Mouse (Mus musculus): ENCODE results near the gene Nfkbie. TPM values are rescaled to one million over a fixed set of nuclear protein-coding genes. Genes with fewer than 3 reads are reported as not detected.
A peak's percentile ranks its signal among the peaks of the same experiment; 100 is the strongest.

The Nfkbie gene
- polyA plus RNA-seq, 1 experiment from 2014 or later = 3.5 TPM

DNA sequence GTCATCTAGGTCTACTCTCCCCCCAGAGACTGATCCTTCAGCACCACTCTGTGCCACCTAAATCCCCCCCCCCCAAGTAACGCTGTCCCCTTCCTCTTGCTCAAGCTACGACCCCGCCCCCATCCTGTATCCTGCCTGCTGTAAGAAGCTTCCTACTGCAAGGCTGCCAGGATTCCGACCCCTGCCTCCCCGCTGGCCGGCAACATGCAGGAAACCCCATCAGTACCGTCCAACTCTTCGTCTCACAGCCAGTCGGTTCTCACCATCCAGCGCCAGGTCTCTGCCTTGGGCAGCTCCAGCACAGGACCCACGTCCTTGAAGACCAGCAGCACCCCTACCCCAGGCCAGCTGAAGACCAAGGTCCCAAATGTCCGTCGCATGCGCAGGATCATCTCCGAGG lies 22.6 kb upstream of the Nfkbie start:
- 48% methylated on average over 15 of the region's 15 CpGs for WGBS
- Histone ChIP-seq H3K9ac (replicated peaks; ENCODE audit: low read length) (no peak overlapping the region), H3K4me1 (ENCODE audit: control insufficient read depth, insufficient read depth, low read length) (no peaks in the 10 kb centered on the region), H3K36me3 (replicated peaks; ENCODE audit: control insufficient read depth, insufficient read depth, low read depth, low read length) (no peaks in the 10 kb centered on the region), H3K4me2 (ENCODE audit: low read depth, low read length) (no peak overlapping the region), H3K9me3 (replicated peaks; ENCODE audit: control insufficient read depth, low read length) (no peaks in the 10 kb centered on the region), H3K4me3 (ENCODE audit: low read depth, low read length) (no peak overlapping the region), H3K27ac (replicated peaks; ENCODE audit: low read depth, low read length) (no peak overlapping the region), H3K27me3 (ENCODE audit: control insufficient read depth, insufficient read depth, low read length) (peaks cover 8% of the 10 kb centered on the region; the same call in 1 of the 2 replicates)
- ATAC-seq (replicated peaks; ENCODE audit: insufficient number of reproducible peaks, low FRiP score, low TSS enrichment, low read depth) (no peak), DNase-seq (ENCODE audit: low spot score) (no peak)

DNA sequence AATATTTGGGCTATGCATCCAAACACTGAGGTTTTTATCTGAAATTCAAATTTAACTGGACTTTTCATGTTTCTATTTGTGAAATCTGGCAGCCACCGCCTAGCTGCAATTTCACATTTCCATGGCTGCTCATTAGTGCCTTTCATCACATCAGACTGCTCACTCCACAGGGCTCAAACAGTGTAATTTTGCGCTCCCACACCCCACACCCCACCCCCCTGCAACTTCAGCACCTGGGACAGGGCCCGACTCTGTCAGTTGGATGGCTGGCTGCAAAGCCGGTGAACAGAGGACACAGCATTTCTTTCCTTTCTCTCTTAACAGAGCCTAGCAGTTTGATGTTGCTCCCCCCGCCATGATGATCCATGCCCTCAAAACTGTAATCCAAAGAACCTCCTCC lies 19.2 kb upstream of the Nfkbie start:
- H3K4me1 ChIP-seq (ENCODE audit: control insufficient read depth, insufficient read depth, low read length) = no peaks in the 10 kb centered on the region
- no peak overlapping the region for H3K27ac ChIP-seq (replicated peaks; ENCODE audit: low read depth, low read length)
- no peak for ATAC-seq (replicated peaks; ENCODE audit: insufficient number of reproducible peaks, low FRiP score, low TSS enrichment, low read depth)
- DNase-seq (ENCODE audit: low spot score) = peak; percentile 73
- H3K36me3 ChIP-seq (replicated peaks; ENCODE audit: control insufficient read depth, insufficient read depth, low read depth, low read length) = no peaks in the 10 kb centered on the region
- H3K9me3 ChIP-seq (replicated peaks; ENCODE audit: control insufficient read depth, low read length) = no peaks in the 10 kb centered on the region
- peaks cover 8% of the 10 kb centered on the region; the same call in 1 of the 2 replicates for H3K27me3 ChIP-seq (ENCODE audit: control insufficient read depth, insufficient read depth, low read length)
- H3K4me2 ChIP-seq (ENCODE audit: low read depth, low read length) = no peak overlapping the region
- WGBS = 16% methylated on average over 5 of the region's 5 CpGs
- H3K4me3 ChIP-seq (ENCODE audit: low read depth, low read length) = no peak overlapping the region
- no peak overlapping the region for H3K9ac ChIP-seq (replicated peaks; ENCODE audit: low read length)

DNA sequence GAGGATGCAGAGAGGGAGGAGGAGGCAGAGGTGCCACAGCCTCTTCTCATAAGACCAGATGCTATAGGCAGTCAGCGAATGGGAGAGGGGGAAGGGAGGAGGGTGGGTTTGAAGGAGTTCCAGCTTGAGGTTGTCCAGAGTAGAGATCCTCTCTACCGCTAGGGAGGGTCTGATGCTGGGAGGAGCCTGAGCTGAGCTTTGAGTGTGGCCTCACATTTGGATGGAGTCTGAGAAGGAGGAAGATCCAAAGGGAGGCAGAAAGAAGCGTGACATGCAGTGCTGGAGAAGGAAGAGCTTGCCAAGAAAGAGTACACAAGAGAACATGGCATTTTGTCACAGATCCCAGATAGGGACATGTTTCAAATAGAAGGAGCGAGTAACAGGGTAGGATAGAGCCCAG lies 17.1 kb upstream of the Nfkbie start:
- Histone ChIP-seq H3K27ac (replicated peaks; ENCODE audit: low read depth, low read length) (no peak overlapping the region), H3K4me3 (ENCODE audit: low read depth, low read length) (no peak overlapping the region), H3K9me3 (replicated peaks; ENCODE audit: control insufficient read depth, low read length) (no peaks in the 10 kb centered on the region), H3K4me2 (ENCODE audit: low read depth, low read length) (no peak overlapping the region), H3K36me3 (replicated peaks; ENCODE audit: control insufficient read depth, insufficient read depth, low read depth, low read length) (no peaks in the 10 kb centered on the region), H3K4me1 (ENCODE audit: control insufficient read depth, insufficient read depth, low read length) (no peaks in the 10 kb centered on the region), H3K27me3 (ENCODE audit: control insufficient read depth, insufficient read depth, low read length) (peaks cover 14% of the 10 kb centered on the region), H3K9ac (replicated peaks; ENCODE audit: low read length) (no peak overlapping the region)
- ATAC-seq (replicated peaks; ENCODE audit: insufficient number of reproducible peaks, low FRiP score, low TSS enrichment, low read depth) = no peak
- DNase-seq (ENCODE audit: low spot score) = no peak
- 63% methylated on average over 4 of the region's 4 CpGs for WGBS

DNA sequence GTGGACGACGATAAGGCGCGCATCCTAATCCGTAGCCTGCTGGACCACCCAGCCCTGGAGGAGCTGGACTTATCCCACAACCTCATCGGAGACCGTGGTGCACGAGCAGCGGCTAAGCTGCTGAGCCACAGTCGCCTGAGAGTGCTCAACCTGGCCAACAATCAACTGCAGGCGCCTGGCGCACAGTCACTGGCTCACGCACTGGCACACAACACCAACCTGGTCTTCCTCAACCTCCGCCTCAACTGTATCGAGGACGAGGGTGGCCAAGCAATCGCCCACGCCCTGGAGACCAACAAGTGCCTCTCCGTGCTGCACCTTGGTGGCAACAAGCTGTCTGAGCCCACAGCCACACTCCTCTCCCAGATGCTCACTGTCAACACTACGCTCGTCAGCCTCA lies 15.8 kb upstream of the Nfkbie start:
- ATAC-seq (replicated peaks; ENCODE audit: insufficient number of reproducible peaks, low FRiP score, low TSS enrichment, low read depth) (no peak), DNase-seq (ENCODE audit: low spot score) (no peak)
- H3K36me3 ChIP-seq (replicated peaks; ENCODE audit: control insufficient read depth, insufficient read depth, low read depth, low read length) = no peaks in the 10 kb centered on the region; the same call in 1 of the 2 replicates
- no peaks in the 10 kb centered on the region; the same call in 1 of the 2 replicates for H3K4me1 ChIP-seq (ENCODE audit: control insufficient read depth, insufficient read depth, low read length)
- no peak overlapping the region for H3K9ac ChIP-seq (replicated peaks; ENCODE audit: low read length)
- H3K27me3 ChIP-seq (ENCODE audit: control insufficient read depth, insufficient read depth, low read length) = peaks cover 24% of the 10 kb centered on the region
- H3K27ac ChIP-seq (replicated peaks; ENCODE audit: low read depth, low read length) = no peak overlapping the region
- H3K4me2 ChIP-seq (ENCODE audit: low read depth, low read length) = no peak overlapping the region
- no peaks in the 10 kb centered on the region for H3K9me3 ChIP-seq (replicated peaks; ENCODE audit: control insufficient read depth, low read length)
- H3K4me3 ChIP-seq (ENCODE audit: low read depth, low read length) = no peak overlapping the region
- WGBS = 79% methylated on average over 21 of the region's 21 CpGs

DNA sequence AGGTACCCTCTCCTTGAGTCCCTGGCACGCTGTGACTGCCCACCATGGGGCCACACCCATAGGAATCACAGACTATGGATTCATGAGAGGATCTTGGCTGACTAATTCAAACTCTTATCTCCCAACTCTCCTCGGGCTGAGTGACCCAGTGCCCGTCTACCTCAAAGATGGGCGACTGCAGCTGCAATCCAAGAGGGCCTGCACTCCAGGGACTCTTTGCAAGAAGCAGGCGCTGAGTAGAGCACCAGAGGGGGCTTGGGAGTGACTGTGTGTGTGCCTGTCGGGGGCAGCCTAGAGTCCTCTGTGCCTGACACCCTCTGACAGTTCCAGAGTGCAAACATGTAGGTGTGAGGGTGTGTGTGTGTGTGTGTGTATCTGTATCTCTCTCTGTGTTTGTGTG lies 13.4 kb upstream of the Nfkbie start:
- no peak for DNase-seq (ENCODE audit: low spot score)
- Histone ChIP-seq H3K9me3 (replicated peaks; ENCODE audit: control insufficient read depth, low read length) (no peaks in the 10 kb centered on the region), H3K27me3 (ENCODE audit: control insufficient read depth, insufficient read depth, low read length) (peaks cover 42% of the 10 kb centered on the region), H3K36me3 (replicated peaks; ENCODE audit: control insufficient read depth, insufficient read depth, low read depth, low read length) (no peaks in the 10 kb centered on the region; the same call in none of the 2 replicates), H3K4me3 (ENCODE audit: low read depth, low read length) (no peak overlapping the region), H3K4me1 (ENCODE audit: control insufficient read depth, insufficient read depth, low read length) (peaks cover 8% of the 10 kb centered on the region), H3K27ac (replicated peaks; ENCODE audit: low read depth, low read length) (no peak overlapping the region), H3K9ac (replicated peaks; ENCODE audit: low read length) (no peak overlapping the region), H3K4me2 (ENCODE audit: low read depth, low read length) (no peak overlapping the region)
- 44% methylated on average over 6 of the region's 6 CpGs for WGBS
- no peak for ATAC-seq (replicated peaks; ENCODE audit: insufficient number of reproducible peaks, low FRiP score, low TSS enrichment, low read depth)

DNA sequence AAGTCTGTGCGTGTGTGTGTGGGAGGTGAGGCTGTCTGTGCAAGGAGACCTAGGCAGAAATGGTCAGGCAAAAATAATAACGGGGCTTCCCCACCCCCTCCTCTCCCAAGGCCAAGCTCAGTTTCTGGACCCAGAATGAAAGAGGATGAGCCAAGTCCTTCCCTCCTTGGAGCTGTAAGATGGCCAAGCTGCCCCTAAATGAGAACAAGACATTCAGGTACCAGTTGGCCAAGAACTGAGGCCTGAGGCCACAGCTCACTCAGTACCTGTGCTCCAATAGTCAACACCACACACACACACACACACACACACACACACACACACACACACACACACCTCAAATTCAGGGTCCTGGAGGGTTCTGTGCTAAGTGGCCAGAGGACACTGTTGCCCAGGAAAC lies 12.8 kb upstream of the Nfkbie start:
- DNase-seq (ENCODE audit: low spot score) (no peak), ATAC-seq (replicated peaks; ENCODE audit: insufficient number of reproducible peaks, low FRiP score, low TSS enrichment, low read depth) (no peak)
- H3K27ac ChIP-seq (replicated peaks; ENCODE audit: low read depth, low read length) = no peak overlapping the region
- H3K36me3 ChIP-seq (replicated peaks; ENCODE audit: control insufficient read depth, insufficient read depth, low read depth, low read length) = no peaks in the 10 kb centered on the region; the same call in none of the 2 replicates
- peaks cover 8% of the 10 kb centered on the region for H3K4me1 ChIP-seq (ENCODE audit: control insufficient read depth, insufficient read depth, low read length)
- no peak overlapping the region for H3K4me2 ChIP-seq (ENCODE audit: low read depth, low read length)
- peaks cover 46% of the 10 kb centered on the region for H3K27me3 ChIP-seq (ENCODE audit: control insufficient read depth, insufficient read depth, low read length)
- whole genome bisulfite sequencing = 79% methylated on average over 2 of the region's 2 CpGs
- H3K4me3 ChIP-seq (ENCODE audit: low read depth, low read length) = no peak overlapping the region
- no peaks in the 10 kb centered on the region for H3K9me3 ChIP-seq (replicated peaks; ENCODE audit: control insufficient read depth, low read length)
- H3K9ac ChIP-seq (replicated peaks; ENCODE audit: low read length) = no peak overlapping the region

DNA sequence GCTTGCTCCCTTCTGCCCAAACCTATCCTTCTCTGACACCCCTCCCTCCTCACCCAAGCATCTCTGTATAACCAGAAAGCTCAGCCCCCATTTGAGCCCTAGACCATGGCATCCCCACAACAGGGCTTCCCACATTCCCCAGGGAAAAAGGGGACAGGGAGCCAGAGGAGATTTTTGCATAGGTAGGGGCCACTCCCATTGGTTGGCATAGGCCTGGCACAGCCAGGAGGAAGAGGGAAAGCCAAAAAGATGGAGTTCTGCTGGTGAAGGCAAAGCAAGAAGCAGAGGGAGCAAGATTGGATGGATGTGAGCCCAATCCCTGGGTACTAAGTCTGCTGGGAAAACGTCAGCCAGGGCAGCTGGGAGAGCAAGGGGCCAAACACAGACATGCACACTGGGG lies 12.4 kb upstream of the Nfkbie start:
- no peak overlapping the region for H3K4me3 ChIP-seq (ENCODE audit: low read depth, low read length)
- H3K27ac ChIP-seq (replicated peaks; ENCODE audit: low read depth, low read length) = no peak overlapping the region
- WGBS = 19% methylated on average over 1 of the region's 1 CpGs
- peaks cover 46% of the 10 kb centered on the region for H3K27me3 ChIP-seq (ENCODE audit: control insufficient read depth, insufficient read depth, low read length)
- H3K4me1 ChIP-seq (ENCODE audit: control insufficient read depth, insufficient read depth, low read length) = peaks cover 8% of the 10 kb centered on the region
- H3K9me3 ChIP-seq (replicated peaks; ENCODE audit: control insufficient read depth, low read length) = no peaks in the 10 kb centered on the region
- no peak overlapping the region for H3K9ac ChIP-seq (replicated peaks; ENCODE audit: low read length)
- no peaks in the 10 kb centered on the region; the same call in none of the 2 replicates for H3K36me3 ChIP-seq (replicated peaks; ENCODE audit: control insufficient read depth, insufficient read depth, low read depth, low read length)
- no peak overlapping the region for H3K4me2 ChIP-seq (ENCODE audit: low read depth, low read length)
- ATAC-seq (replicated peaks; ENCODE audit: insufficient number of reproducible peaks, low FRiP score, low TSS enrichment, low read depth) (no peak), DNase-seq (ENCODE audit: low spot score) (no peak)

DNA sequence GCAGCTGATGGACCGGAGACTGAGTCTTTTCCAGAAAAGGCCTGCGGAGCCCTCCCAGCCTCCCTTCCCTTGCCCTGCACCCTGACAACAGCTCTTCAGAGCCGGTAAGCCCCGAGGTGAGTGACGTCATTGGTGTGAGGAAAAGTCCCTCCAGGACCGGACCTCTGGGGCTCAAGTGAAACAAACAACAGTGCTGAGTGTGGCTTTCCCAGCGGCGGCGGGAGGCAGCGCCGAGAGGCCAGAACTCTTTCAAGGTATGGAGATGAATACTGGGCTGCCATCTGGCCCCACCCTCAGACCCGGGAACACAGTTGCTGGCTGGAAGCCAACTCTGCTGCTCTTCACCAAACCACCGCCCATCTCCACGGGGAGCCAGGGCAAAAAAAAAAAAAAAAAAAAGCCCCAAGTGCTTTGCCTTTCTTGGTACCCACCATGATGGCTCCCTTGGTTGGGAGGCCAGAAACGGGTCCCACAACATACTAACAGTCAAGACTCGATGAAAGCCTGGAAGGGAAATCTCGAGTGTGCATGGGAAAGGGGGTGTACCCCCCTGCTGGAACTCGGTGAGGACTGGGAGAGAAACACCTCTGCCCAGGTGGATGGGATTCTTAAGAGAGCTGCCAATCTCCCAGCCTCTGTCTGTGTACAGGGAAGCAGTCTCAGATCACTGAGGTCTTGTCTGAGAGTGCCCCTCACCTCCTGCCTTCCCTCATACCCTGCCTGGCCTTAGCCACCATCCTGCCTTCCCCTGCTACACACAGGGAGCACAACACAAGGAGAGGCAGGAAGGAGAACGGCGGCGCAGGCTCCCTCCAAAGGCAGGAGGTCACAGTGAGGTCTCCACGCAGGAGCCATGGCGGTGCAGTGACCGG lies 11.3 kb upstream of the Nfkbie start:
- no peaks in the 10 kb centered on the region; the same call in none of the 2 replicates for H3K36me3 ChIP-seq (replicated peaks; ENCODE audit: control insufficient read depth, insufficient read depth, low read depth, low read length)
- H3K9me3 ChIP-seq (replicated peaks; ENCODE audit: control insufficient read depth, low read length) = no peaks in the 10 kb centered on the region
- ATAC-seq (replicated peaks; ENCODE audit: insufficient number of reproducible peaks, low FRiP score, low TSS enrichment, low read depth) (no peak), DNase-seq (ENCODE audit: low spot score) (peak; percentile 42)
- H3K27ac ChIP-seq (replicated peaks; ENCODE audit: low read depth, low read length) = no peak overlapping the region
- no peak overlapping the region for H3K9ac ChIP-seq (replicated peaks; ENCODE audit: low read length)
- H3K4me1 ChIP-seq (ENCODE audit: control insufficient read depth, insufficient read depth, low read length) = peaks cover 8% of the 10 kb centered on the region
- peaks cover 49% of the 10 kb centered on the region for H3K27me3 ChIP-seq (ENCODE audit: control insufficient read depth, insufficient read depth, low read length)
- H3K4me3 ChIP-seq (ENCODE audit: low read depth, low read length) = no peak overlapping the region
- H3K4me2 ChIP-seq (ENCODE audit: low read depth, low read length) = no peak overlapping the region
- 7% methylated on average over 24 of the region's 24 CpGs for WGBS
